Mouse (Mus musculus): ENCODE data around the gene Ccdc14.
"Not testable (repeated sequence)": the region's sequence is repeated elsewhere in the genome, so short reads cannot be mapped to it uniquely, and the experiment has no call there.

Ccdc14 gene

GRCm38 (mm10) chr16:34690334-34691144 lies at the start of gene Ccdc14:
Gene Ccdc14 (plus strand): TSS chr16:34690616.
- peak; percentile 91 for ATAC-seq (ENCODE audit: insufficient number of reproducible peaks, low FRiP score, low TSS enrichment)

DNA sequence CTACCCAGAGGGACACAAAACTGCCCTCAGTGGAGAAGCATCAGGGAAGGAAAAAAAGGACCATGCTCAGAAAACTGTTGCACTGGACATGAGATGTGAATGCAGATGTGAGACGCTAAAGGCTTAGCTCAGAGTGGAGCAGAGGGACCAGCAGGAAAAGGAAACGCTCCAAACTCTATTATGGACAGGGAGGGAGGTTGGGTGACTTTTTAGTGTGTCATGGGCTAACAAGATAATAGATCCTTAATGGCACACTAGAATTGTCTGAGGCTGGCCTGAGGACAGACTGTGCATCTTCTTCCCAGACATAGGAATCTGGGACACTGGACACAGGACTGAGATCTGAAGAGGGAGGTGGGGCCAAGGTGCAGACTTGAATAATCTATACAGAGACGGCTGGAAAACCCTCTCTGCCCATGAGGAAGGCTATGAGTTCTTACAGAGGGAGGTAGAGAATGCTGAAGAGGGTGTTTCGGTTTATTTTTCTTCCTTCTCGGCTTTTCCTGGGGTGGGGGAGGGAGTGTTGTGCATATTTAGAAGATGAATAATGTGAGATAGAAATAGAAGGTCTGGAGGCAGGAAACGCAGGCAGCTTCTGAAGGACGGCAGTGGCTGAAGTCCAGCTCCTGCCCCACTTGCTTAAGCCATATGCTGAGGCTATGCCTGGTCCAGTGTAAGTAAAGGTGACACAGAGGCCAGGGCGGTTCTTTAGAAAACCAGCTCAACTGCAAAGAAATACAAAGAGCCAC lies 46.7 kb upstream of the Ccdc14 start:
- no peak for ATAC-seq (ENCODE audit: insufficient number of reproducible peaks, low FRiP score, low TSS enrichment)

DNA sequence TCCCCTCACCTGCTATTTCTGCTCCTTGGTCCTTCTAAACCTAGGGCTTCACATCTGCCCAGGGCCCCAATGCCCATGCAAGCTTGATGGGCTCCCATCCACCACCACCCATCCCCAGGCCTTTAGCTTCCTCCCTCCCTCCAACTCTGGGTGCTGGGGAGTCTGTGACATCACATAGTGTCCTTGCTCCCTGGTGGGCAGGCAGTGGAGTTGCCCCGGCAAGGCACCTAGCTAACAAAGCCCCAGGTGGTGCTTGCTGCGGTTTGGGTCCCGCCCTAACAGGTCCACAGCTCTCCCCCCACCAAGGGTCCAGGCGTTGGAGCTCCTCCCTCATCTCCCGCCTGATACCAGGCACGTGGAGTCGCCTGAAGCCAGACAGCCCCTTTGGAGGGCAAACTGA lies 40.8 kb upstream of the Ccdc14 start, which contains the start of gene Ropn1:
TSS of gene Ropn1 (plus strand) at position 301 of the 400 bp plus-strand sequence.
- ATAC-seq (ENCODE audit: insufficient number of reproducible peaks, low FRiP score, low TSS enrichment): no peak

DNA sequence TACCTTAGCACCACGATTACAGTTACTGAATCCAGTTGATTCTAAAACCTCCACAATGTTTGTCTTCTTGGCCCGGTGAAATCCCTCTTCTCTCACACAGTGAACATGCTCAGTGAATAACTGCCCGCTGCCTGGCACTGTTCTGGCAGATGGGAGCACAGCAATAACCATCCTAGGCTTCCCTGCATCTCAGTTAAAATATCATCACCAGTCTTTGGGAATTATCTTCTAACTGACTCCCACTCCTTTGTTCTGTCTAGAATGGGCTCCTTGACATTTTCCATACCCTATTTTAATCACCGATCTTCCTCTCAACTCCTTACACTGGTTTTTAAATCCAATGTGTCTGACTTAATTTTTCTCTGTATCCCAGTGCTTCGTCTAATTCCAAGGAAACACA lies 37.4 kb upstream of the Ccdc14 start:
- ATAC-seq (ENCODE audit: insufficient number of reproducible peaks, low FRiP score, low TSS enrichment): no peak

DNA sequence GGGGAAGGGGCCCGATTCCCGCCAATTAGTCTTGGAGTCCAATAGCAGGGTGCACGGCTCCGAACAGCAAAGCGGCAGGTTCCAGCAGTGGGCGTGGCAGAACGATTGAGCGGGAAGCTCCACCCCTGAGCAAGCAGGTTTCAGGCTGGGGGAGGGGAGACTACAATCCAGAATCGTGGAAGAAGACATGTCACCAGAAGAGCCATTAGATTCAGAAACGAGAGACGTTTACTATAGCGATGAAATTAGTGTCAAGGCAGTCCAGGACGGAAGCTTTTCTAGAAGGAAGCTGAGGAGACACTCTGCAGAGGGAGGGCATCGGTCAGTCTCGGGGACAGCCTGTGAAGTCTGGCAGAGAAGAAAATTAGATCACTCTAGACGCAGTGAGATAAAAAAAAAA lies 32.9 kb upstream of the Ccdc14 start:
- ATAC-seq (ENCODE audit: insufficient number of reproducible peaks, low FRiP score, low TSS enrichment): not testable (repeated sequence)

DNA sequence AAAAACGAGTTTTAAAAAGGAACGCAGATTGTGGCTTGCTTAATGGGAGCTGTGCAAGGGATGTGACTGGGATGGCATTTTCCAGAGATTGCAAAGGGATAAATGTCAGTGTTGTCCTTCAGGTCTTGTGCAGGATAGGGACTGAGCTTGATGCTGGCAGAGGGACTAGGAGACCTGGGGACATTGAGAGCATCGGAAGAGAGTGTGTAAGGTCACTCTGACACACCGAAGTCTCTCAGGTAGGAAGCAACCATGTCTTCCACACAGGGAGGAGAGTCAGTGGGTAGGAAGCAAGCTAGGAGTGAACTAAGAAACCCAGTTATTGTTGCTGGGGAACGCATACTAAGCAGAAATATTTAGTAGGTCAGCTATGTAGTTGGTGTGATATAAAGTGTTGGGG lies 32.4 kb upstream of the Ccdc14 start:
- ATAC-seq (ENCODE audit: insufficient number of reproducible peaks, low FRiP score, low TSS enrichment): no peak

DNA sequence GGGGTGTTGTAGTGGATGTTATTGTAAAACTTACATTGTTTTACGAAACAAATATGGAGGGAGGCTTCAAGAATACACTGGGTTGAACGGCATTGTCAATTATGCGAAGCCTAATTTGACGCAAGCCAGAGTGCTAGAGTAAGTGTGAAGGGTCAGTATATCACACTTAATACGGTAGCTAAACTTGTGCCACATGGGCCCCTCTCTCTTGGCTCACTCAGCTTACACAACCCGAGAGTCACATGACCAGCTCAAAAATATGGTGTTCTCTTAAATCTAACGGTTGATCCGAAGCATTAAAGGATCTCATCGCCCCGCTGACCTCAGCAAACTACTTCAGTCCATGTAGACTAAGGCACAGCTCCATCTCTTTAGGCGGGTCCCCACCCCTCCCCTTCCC lies 32.0 kb upstream of the Ccdc14 start:
- no peak for ATAC-seq (ENCODE audit: insufficient number of reproducible peaks, low FRiP score, low TSS enrichment)

- ATAC-seq (ENCODE audit: insufficient number of reproducible peaks, low FRiP score, low TSS enrichment): no peak
These were observed 25.9 kb upstream of the Ccdc14 start for GRCm38 (mm10) chr16:34664553-34664952.

DNA sequence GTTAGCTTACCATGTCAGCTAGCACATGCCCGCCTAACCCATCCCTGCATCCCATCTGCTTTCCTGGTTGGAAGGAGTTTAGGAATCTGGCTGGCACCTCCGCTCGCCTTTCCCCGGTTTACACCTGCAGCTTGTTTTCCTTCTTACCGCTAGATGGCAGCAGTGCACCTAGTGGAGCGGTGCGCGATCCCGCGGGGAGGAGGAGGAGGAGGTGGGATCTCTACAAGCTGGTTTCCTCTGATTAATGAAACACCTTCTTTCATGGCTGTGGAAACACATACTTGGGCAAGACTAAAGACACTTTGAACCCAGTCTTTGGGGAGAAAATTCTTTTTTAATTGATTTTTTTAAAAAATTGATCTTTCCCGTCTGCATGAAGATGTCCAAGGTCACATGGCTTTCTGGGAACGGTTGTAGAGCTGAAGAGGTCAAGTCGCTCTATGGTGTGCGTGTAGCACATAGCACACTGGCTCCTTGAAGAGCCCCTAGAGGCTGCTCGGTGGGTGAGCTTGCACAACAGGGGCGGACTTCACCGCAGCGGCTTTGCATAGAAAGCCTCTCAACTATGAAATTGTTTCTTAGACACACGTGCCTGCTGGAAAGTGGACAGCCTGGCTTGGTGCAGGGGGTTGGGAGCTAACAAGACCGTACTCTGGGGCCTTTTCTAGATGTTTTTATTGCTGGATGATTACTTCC lies 23.2 kb upstream of the Ccdc14 start:
- ATAC-seq (ENCODE audit: insufficient number of reproducible peaks, low FRiP score, low TSS enrichment): peak; percentile 84

- no peak for ATAC-seq (ENCODE audit: insufficient number of reproducible peaks, low FRiP score, low TSS enrichment)
These were observed 22.1 kb upstream of the Ccdc14 start for GRCm38 (mm10) chr16:34668341-34668740.

GRCm38 (mm10) chr16:34671966-34672365 lies 18.4 kb upstream of the Ccdc14 start:
- ATAC-seq (ENCODE audit: insufficient number of reproducible peaks, low FRiP score, low TSS enrichment): no peak

- no peak for ATAC-seq (ENCODE audit: insufficient number of reproducible peaks, low FRiP score, low TSS enrichment)
These were observed 17.6 kb upstream of the Ccdc14 start for GRCm38 (mm10) chr16:34672822-34673221.

DNA sequence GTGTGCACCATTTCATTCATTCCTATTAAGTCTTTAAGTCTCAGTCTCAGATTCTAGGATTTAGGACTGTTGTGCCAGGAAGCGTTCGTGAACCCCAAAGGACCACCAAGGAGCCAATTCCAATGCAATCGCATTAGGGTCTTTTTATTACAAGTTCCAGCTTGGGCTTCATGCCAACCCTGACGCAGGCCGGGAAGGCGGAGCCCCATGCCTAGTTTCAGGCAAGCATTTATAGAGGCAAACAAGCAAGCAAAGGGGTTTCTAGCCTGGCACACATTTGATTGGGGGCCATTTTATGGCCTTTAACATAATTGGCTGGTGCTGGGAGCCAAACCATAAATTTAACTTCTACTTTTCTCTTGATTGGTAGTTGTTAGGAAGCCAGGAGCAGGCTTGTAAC lies 16.1 kb upstream of the Ccdc14 start:
- no peak for ATAC-seq (ENCODE audit: insufficient number of reproducible peaks, low FRiP score, low TSS enrichment)

DNA sequence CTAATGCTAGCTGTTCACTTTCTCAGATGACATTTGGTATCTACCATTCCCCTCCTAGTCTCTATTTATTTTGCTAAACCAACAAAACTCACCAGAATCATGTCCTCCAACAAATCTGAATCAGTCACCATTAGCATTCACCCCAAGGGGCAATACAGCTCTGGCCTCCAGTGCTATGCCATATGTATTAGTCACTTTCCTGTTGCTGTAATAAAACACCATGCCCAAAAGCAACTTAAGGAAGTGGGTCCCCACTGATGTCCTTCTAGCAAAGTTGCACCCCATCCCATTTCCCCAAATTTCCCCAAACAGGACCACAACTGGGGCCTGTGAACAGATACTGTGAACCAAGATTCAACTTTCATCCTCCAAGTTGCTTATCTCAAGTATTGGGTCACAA lies 8.6 kb upstream of the Ccdc14 start:
- no peak for ATAC-seq (ENCODE audit: insufficient number of reproducible peaks, low FRiP score, low TSS enrichment)

- no peak for ATAC-seq (ENCODE audit: insufficient number of reproducible peaks, low FRiP score, low TSS enrichment)
These were observed 537 bp upstream of the Ccdc14 start for GRCm38 (mm10) chr16:34689879-34690278.

- no peak for ATAC-seq (ENCODE audit: insufficient number of reproducible peaks, low FRiP score, low TSS enrichment)
These were observed 740 bp downstream of the Ccdc14 start for GRCm38 (mm10) chr16:34691156-34691555.

DNA sequence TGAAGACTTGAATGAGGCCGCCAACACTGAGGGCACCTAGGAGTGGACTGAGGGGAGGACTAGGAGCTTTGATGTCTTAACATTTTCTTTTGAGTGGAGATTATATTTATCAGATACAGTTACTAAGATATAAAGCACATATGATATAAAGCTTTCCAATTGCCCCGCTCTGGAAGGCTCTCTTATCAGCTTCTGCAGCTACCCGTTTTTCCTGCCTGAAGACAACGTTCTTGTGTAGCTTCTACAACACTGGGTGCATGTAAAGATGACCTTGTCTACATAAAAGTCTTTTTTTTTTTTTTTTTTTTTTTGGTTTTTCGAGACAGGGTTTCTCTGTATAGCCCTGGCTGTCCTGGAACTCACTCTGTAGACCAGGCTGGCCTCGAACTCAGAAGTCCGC lies 4.1 kb downstream of the Ccdc14 start:
- ATAC-seq (ENCODE audit: insufficient number of reproducible peaks, low FRiP score, low TSS enrichment): no peak

- not testable (repeated sequence) for ATAC-seq (ENCODE audit: insufficient number of reproducible peaks, low FRiP score, low TSS enrichment)
These were observed 8.3 kb downstream of the Ccdc14 start for GRCm38 (mm10) chr16:34698721-34699120.

- ATAC-seq (ENCODE audit: insufficient number of reproducible peaks, low FRiP score, low TSS enrichment): peak; percentile 52; the same call in 1 of the 2 replicates
These were observed 9.9 kb downstream of the Ccdc14 start for GRCm38 (mm10) chr16:34700165-34700827.

DNA sequence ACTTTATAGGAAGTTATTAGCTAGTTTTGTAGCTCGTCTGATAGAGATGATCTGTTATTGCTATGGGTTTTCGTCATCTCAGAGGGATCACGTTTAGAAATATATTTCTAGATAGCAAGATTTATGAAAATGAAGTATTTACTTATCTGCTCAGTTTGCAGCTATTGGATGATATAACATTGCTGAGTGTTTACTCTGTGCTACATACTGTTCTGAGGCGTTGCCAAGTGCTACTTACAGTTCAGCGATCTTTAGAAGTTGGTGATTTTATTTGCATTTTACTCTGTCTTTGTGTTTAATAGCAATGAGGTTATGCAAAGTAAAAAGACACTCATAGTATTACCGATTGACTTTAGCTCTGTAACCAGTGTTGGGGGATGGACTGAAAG lies 10.4 kb downstream of the Ccdc14 start:
- no peak for ATAC-seq (ENCODE audit: insufficient number of reproducible peaks, low FRiP score, low TSS enrichment)

Data from cerebellum, adult (tissue).